Mouse (Mus musculus): Measurements from ENCODE around the gene Spg21. TPM values are rescaled to one million over a fixed set of nuclear protein-coding genes. Genes with fewer than 3 reads are reported as not detected.

Gene Spg21
- total RNA-seq (2017) = 67.1 and 82.4 TPM in 2 replicates

DNA sequence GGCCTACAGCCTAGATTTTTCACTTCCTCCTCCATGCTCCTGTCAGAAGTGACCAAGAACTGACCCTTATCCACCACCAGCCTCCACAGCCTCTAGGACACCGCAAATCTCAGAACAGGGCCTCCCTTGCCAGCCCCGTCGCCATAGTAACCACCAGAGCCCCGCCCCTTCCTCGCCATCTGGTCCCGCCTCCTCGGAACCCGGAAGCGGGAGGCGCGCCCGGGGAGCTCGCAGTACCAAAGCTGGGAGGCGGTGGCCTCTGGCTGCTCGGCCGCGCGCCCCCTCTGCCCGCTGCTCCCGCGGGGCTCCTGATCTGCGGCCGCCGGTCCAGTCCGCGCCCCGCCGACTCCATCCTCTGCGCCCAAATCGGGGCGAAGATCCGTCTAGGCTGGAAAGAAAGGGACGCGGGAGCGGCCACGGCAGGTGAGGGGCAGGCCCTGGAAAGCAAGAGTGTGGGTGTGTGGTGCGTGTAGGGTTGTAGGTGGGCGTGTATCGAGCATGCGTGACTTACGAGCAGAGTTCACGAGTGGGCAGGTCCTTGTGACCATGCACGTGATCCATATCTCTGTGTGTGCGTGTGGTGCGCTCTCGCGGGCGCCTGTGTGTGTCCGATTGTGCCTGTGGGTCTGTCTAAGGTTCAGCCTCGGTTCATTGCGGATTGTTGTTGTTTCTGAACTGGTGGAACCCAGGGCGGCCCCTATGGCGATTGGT is at the start of gene Spg21:
TSS of gene Spg21 (plus strand) at position 216 of the 711 bp plus-strand sequence.
- peak; percentile 83 to 95 for ATAC-seq (replicated peaks in 1 of 2; ENCODE audit: insufficient read depth in 1 of 2, low FRiP score in 2 of 2, low TSS enrichment in 1 of 2, low read depth in 1 of 2, poor library complexity in 2 of 2, severe bottlenecking in 2 of 2)

- no peak for ATAC-seq (replicated peaks in 1 of 2; ENCODE audit: insufficient read depth in 1 of 2, low FRiP score in 2 of 2, low TSS enrichment in 1 of 2, low read depth in 1 of 2, poor library complexity in 2 of 2, severe bottlenecking in 2 of 2)
These were observed 49.4 kb upstream of the Spg21 start for GRCm38 (mm10) chr9:65411326-65411725.

DNA sequence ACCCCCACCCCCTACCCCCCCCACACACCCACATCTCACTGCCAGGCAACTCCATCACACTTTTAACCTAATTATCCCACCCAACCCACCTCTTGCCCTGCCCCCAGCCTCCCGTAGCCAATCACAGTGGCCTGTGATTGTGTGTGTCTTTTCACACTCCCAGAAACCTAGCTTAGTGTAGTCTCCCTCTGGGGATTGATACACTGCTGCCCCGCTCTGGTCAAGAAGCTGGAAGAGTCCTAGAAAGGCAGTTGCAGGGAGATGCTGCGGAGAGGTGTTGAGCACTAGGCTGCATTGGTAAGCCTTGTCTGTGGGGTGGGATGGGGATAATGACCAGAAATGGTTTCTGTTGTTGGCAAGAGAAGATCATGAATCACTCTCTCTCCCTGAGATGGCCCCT is 43.0 kb upstream of the Spg21 start:
- no peak for ATAC-seq (replicated peaks in 1 of 2; ENCODE audit: insufficient read depth in 1 of 2, low FRiP score in 2 of 2, low TSS enrichment in 1 of 2, low read depth in 1 of 2, poor library complexity in 2 of 2, severe bottlenecking in 2 of 2)

DNA sequence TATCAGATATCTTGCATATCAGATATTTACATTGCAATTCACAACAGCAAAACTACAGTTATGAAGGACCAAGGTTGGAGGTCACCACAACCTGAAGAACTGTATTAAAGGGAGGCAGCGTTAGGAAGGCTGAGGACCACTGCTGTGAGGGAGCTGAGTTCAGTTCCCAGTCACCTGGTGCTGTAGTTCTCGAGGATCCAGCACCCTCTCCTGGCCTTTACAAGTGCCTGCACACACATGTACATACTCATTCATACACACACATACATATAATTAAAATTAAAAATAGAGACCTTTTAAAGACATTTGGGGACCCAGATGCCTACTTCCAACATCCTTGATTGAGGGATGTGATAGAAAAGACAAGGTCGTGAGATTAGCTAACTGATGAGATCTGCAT is 41.1 kb upstream of the Spg21 start:
- no peak for ATAC-seq (replicated peaks in 1 of 2; ENCODE audit: insufficient read depth in 1 of 2, low FRiP score in 2 of 2, low TSS enrichment in 1 of 2, low read depth in 1 of 2, poor library complexity in 2 of 2, severe bottlenecking in 2 of 2)

DNA sequence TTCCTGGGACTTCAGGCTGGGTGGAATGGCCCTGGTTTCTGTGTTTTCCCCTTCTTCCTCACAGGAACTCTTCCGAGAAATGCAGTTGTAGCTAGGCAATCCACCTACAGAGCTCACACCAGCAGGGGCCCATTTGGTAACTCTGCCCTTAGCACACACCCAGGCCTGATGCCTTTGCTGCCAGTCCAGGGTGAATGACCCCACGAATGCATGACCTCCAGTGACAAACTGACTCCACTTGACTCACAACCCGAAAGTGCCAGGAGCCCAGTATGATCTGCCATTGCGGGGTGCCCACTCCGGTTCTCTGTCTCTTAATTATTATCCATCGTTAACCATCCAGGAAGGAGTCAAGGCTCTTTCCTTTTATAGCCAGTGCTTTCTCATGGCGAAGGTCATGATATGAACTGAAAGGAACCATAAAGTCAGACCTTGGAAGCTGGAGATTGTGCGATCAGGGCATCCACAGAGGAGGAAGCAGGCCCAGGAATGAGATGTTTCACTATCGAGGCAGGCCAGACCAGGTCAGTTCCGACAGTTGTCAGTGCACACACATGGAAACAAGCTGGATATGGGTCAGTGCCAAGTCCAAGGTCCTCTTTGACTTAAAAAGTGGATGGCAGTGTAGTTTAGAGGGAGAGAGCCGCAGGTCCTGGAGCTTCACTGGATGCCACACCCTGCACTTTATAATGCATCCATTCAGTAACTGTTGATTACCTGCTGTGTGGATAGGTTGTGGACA is 37.8 kb upstream of the Spg21 start, which contains the start of gene Slc51b:
TSS of gene Slc51b (minus strand) at position 196 of the 742 bp plus-strand sequence.
- ATAC-seq (replicated peaks in 1 of 2; ENCODE audit: insufficient read depth in 1 of 2, low FRiP score in 2 of 2, low TSS enrichment in 1 of 2, low read depth in 1 of 2, poor library complexity in 2 of 2, severe bottlenecking in 2 of 2) = no peak

- peak in 1 of 2 experiments; percentile 56; a peak in 3 of 4 replicates for ATAC-seq (replicated peaks in 1 of 2; ENCODE audit: insufficient read depth in 1 of 2, low FRiP score in 2 of 2, low TSS enrichment in 1 of 2, low read depth in 1 of 2, poor library complexity in 2 of 2, severe bottlenecking in 2 of 2)
These were observed 36.4 kb upstream of the Spg21 start for GRCm38 (mm10) chr9:65424393-65424792.

- no peak for ATAC-seq (replicated peaks in 1 of 2; ENCODE audit: insufficient read depth in 1 of 2, low FRiP score in 2 of 2, low TSS enrichment in 1 of 2, low read depth in 1 of 2, poor library complexity in 2 of 2, severe bottlenecking in 2 of 2)
These were observed 33.2 kb upstream of the Spg21 start for GRCm38 (mm10) chr9:65427511-65427910.

- ATAC-seq (replicated peaks in 1 of 2; ENCODE audit: insufficient read depth in 1 of 2, low FRiP score in 2 of 2, low TSS enrichment in 1 of 2, low read depth in 1 of 2, poor library complexity in 2 of 2, severe bottlenecking in 2 of 2) = no peak
These were observed 32.7 kb upstream of the Spg21 start for GRCm38 (mm10) chr9:65428003-65428402.

GRCm38 (mm10) chr9:65430401-65430800 is 30.3 kb upstream of the Spg21 start:
- ATAC-seq (replicated peaks in 1 of 2; ENCODE audit: insufficient read depth in 1 of 2, low FRiP score in 2 of 2, low TSS enrichment in 1 of 2, low read depth in 1 of 2, poor library complexity in 2 of 2, severe bottlenecking in 2 of 2) = no peak

DNA sequence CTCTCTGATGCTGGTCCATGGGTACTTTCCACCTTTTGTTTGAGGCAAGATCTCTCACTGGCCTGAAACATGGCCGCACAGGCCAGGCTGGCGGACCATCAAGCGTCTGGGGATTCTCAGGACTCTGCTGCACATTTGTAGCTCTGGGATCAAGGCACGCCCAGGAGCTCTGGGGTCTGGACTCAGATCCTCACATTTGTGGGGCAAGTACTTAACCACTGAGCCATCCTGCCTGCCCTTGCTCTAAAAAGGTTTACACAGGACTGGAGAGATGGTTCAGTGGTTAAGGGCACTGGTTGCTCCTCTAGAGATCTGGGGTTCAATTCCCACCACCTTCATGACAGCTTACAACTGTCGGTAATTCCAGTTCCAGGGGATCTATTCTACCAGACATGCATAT is 29.8 kb upstream of the Spg21 start:
- ATAC-seq (replicated peaks in 1 of 2; ENCODE audit: insufficient read depth in 1 of 2, low FRiP score in 2 of 2, low TSS enrichment in 1 of 2, low read depth in 1 of 2, poor library complexity in 2 of 2, severe bottlenecking in 2 of 2) = no peak

GRCm38 (mm10) chr9:65432236-65432635 is 28.5 kb upstream of the Spg21 start:
- peak; percentile 52 to 81; a peak in 3 of 4 replicates for ATAC-seq (replicated peaks in 1 of 2; ENCODE audit: insufficient read depth in 1 of 2, low FRiP score in 2 of 2, low TSS enrichment in 1 of 2, low read depth in 1 of 2, poor library complexity in 2 of 2, severe bottlenecking in 2 of 2)

DNA sequence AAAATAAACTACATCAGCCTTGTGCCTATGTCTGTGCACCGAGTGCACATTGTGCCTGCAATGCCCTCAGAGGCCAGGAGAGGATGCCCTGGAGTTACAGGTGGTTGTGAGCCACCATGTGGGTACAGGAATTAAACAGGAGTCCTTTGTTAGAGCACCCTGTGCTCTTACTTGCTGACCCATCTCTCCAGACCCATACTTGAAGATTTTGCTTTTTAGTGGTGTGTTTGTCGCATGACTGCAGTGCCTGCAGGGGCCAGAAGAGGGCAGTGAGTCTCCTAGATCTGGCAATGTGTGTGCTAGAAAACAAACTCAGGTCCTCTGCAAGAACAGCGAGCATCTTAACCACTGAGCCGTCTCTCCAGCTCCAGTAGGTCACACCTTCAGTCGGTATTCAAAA is 26.6 kb upstream of the Spg21 start:
- ATAC-seq (replicated peaks in 1 of 2; ENCODE audit: insufficient read depth in 1 of 2, low FRiP score in 2 of 2, low TSS enrichment in 1 of 2, low read depth in 1 of 2, poor library complexity in 2 of 2, severe bottlenecking in 2 of 2) = no peak

DNA sequence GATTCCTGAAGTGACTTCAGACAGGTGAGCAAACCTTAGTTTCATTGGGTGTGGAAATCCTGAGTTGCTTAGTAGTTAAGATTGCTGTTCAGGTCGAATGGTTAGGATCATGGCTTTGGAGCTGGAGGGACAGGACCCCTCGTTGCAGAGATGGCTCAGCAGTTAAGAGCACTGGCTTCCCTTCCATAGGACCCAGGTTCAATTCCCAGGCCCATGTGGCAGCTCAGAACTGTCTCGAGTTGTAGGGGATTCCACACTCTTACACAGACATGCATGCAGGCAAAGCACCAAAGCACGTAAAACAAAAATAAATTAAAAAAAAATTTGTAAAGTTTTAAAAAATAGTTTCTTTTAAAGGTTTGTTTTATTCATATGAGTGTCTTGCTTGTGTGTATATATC is 25.5 kb upstream of the Spg21 start:
- no peak for ATAC-seq (replicated peaks in 1 of 2; ENCODE audit: insufficient read depth in 1 of 2, low FRiP score in 2 of 2, low TSS enrichment in 1 of 2, low read depth in 1 of 2, poor library complexity in 2 of 2, severe bottlenecking in 2 of 2)

- ATAC-seq (replicated peaks in 1 of 2; ENCODE audit: insufficient read depth in 1 of 2, low FRiP score in 2 of 2, low TSS enrichment in 1 of 2, low read depth in 1 of 2, poor library complexity in 2 of 2, severe bottlenecking in 2 of 2) = peak; percentile 88 to 93
These were observed 25.0 kb upstream of the Spg21 start, which contains the start of gene Mtfmt for GRCm38 (mm10) chr9:65435671-65436301. Mtfmt (plus strand) TSS chr9:65435782.

- ATAC-seq (replicated peaks in 1 of 2; ENCODE audit: insufficient read depth in 1 of 2, low FRiP score in 2 of 2, low TSS enrichment in 1 of 2, low read depth in 1 of 2, poor library complexity in 2 of 2, severe bottlenecking in 2 of 2) = no peak
These were observed 16.1 kb upstream of the Spg21 start for GRCm38 (mm10) chr9:65444692-65445091.

DNA sequence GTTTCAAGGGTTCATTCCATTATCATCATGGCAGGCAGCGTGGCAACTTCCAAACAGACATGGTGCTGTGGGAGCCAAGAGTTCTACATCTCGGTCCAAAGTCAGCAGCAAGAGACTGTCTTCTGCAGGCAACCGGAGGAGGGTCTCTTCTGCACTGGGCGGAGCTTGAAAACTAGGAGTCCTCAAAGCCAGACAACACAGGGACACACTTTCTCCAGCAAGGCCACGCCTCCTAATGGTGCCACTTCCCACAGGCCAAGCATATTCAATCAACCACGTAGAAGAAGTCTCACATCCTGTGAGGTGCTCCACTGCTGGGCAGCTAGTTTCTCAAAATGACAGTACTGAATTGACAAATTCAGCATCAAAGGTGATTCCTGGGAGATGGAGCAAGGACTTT is 12.8 kb upstream of the Spg21 start:
- ATAC-seq (replicated peaks in 1 of 2; ENCODE audit: insufficient read depth in 1 of 2, low FRiP score in 2 of 2, low TSS enrichment in 1 of 2, low read depth in 1 of 2, poor library complexity in 2 of 2, severe bottlenecking in 2 of 2) = no peak

GRCm38 (mm10) chr9:65458975-65459374 is 1.8 kb upstream of the Spg21 start:
- no peak for ATAC-seq (replicated peaks in 1 of 2; ENCODE audit: insufficient read depth in 1 of 2, low FRiP score in 2 of 2, low TSS enrichment in 1 of 2, low read depth in 1 of 2, poor library complexity in 2 of 2, severe bottlenecking in 2 of 2)

- ATAC-seq (replicated peaks in 1 of 2; ENCODE audit: insufficient read depth in 1 of 2, low FRiP score in 2 of 2, low TSS enrichment in 1 of 2, low read depth in 1 of 2, poor library complexity in 2 of 2, severe bottlenecking in 2 of 2) = no peak
These were observed 549 bp upstream of the Spg21 start for GRCm38 (mm10) chr9:65460198-65460597.

Data from hematopoietic stem cell, adult 5-6 weeks (primary cell).